Mouse (Mus musculus) C2C12 (cell line): ENCODE results near the gene Prrx2.

Experiments
- CTCF ChIP-seq: IDR thresholded peaks from one replicate; pipeline ENCODE4 v1.5.1; 2011; ENCODE audit not compliant: control insufficient read depth, insufficient read depth, insufficient read length
- MAX ChIP-seq: IDR thresholded peaks from one replicate; pipeline ENCODE4 v1.6.1; 2011; ENCODE audit warnings: mild to moderate bottlenecking, control low read depth
- MYOD1 ChIP-seq: IDR thresholded peaks from one replicate; pipeline ENCODE4 v1.6.1; 2011; ENCODE audit warnings: low read depth; ENCODE audit not compliant: control insufficient read depth, insufficient read length
- MYOG ChIP-seq: IDR thresholded peaks from one replicate; pipeline ENCODE4 v1.6.1; 2011; ENCODE audit not compliant: control insufficient read depth, insufficient read length; ENCODE audit errors: extremely low read depth
- USF1 ChIP-seq: IDR thresholded peaks from one replicate; pipeline ENCODE4 v1.6.1; 2011; ENCODE audit warnings: low read depth, mild to moderate bottlenecking, control low read depth, moderate library complexity

DNA sequence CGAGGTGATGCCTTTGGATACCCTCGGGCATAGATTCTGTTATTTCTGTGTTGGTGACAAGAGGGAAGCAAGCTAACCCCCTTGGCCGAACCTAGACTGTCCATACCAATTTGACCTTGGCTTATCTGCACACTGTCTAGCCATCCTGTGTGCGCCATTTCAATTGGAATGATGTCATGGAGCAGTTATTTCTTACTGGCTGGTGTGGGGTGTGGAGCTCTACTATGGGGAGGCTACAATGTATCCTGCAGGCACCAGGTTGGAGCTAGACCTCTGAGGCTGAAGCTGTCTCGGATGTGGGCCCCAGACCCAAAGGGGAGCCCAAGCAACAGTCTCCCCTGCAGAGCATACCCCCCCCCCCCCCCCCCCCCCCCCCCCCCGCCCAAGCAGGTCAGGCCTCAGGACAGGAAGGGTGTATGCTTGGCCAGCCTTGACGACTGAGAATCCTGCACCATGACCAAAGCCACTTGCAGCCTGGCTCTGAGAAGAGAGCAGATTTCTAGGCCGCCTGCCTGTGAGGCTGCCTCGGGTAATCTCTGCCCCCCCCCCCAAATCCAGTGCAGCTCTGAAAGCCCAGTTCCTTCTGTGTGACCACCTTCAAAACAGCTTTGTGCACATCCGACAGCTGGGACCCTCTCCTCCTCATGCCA is at the start of gene Prrx2:
- no peak for TF ChIP-seq CTCF
- TF ChIP-seq MYOG: no peak
- TF ChIP-seq USF1: no peak
- no peak for TF ChIP-seq MAX
- no peak for TF ChIP-seq MYOD1
